Mouse (Mus musculus) heart, adult 8-10 months (tissue): ENCODE results near the gene Nyap1. TPM values are rescaled to one million over a fixed set of nuclear protein-coding genes. Genes with fewer than 3 reads are reported as not detected.
"Not testable (repeated sequence)": the region's sequence is repeated elsewhere in the genome, so short reads cannot be mapped to it uniquely, and the experiment has no call there.

Experiments
- DNase-seq: peaks from one replicate; pipeline ENCODE4 v3.0.0; 2022; ENCODE audit warnings: low spot score
- total RNA-seq, 4 experiments: library from RNA; stranded (reverse); gene quantifications; 2 replicates each; pipeline ENCODE4 v1.2.4; 2022

The Nyap1 gene
- total RNA-seq, 4 experiments from 2014 or later, result 0.35 to 0.89 (median 0.81) TPM

GRCm38 (mm10) chr5:137768475-137768874 lies 27.1 kb upstream of the Nyap1 start:
- no peak for DNase-seq

DNA sequence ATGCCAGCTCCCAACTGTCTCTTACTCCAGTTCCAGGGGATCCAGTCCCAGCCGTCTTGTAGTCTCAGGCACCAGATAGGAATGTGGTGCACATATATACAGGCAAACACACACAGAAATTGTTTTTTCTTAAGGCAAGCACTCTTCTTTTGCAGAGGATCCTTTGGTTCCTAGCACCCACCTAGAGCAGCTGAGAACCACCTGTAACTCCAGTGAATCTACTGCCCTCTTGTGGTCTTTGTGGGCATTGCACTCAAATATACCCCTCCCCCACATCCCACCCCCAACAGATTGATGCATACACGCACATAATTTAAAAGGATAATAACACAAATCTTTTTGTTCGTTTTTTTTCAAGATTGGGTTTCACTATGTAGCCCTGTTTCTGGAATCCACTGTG lies 24.9 kb upstream of the Nyap1 start:
- no peak for DNase-seq

DNA sequence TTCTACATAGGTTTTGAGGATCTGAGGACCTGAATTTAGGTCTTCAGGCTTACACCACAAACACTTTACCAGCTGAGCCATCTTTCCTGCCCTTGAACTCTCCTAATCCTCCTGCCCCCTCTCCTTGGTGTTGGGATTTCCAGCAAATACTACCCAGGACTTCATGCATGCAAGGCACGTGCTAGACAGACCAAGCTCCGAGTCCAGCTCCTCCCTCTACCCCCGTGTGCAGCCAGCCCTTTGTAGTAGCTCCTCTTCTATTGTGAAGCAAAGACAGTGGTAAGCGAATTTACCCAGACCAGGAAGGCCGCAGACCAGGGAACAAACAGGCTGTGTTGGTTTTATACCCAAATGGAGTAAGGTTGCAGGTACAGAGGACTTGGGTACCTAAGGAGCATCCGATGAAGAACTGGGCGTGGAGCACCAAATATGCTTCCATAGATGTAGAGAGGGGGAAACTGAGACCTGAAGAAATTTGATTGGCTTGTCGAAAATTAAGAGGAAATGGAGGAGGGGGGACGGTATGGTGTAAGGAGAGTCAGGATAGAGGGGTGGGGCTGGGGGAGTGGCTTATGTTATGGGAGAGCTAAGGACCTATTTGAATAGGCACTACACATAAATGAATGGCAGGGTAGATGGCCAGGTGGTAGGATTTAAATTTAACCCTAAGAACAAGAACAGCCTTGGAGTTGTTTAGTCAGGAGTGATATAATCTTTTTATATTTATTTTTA lies 23.4 kb upstream of the Nyap1 start:
- no peak for DNase-seq

DNA sequence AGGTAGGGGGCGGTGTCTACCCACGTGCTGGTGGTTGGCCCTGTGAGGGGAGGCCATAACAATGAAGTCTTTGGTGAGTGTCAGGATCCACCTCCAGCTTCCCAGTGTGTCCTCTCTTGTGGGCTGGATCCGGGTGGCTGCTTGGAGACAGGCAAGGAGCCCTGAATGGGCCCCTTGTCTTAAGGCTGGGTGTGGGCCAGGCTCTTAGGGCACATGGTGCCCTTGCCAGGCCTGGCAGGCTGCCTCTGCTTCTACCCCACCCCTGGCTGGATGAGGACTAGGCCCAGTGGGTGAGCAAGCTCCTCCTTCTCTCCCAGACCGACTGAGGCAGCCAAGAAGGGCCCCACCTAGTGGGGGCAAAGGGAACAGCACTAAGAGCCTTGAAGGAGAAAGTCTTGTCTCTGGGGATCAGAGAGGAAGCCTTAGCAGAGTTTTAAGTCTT lies 18.6 kb upstream of the Nyap1 start:
- peak; percentile 82 for DNase-seq

DNA sequence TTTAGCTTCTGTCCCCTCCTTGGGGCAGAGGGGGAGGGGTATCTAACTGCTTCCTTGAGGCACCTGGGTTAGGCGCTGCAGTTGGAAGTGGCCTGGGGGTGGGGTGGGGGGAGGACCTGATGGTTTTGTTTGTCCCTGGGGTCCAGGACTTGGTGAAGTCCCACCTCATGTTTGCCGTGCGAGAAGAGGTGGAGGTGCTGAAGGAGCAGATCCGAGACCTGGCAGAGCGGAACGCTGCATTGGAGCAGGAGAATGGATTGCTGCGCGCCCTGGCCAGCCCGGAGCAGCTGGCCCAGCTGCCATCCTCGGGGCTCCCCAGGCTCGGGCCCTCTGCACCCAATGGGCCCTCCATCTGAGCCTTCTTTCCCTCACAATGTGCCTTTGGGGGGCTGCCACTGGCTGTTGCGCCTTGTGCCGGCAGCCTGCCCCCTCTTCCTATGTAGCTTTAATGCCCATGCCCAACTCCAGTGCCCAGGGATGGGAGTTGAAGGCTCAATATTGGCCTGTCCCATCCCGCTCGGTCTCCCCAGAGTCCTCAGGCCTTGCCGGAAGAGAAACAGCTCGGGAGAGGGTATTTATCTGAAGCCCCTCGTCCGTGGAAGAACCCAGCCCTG lies 17.6 kb upstream of the Nyap1 start:
- no peak for DNase-seq

- no peak for DNase-seq
Measured at GRCm38 (mm10) chr5:137757887-137758286, 16.5 kb upstream of the Nyap1 start.

DNA sequence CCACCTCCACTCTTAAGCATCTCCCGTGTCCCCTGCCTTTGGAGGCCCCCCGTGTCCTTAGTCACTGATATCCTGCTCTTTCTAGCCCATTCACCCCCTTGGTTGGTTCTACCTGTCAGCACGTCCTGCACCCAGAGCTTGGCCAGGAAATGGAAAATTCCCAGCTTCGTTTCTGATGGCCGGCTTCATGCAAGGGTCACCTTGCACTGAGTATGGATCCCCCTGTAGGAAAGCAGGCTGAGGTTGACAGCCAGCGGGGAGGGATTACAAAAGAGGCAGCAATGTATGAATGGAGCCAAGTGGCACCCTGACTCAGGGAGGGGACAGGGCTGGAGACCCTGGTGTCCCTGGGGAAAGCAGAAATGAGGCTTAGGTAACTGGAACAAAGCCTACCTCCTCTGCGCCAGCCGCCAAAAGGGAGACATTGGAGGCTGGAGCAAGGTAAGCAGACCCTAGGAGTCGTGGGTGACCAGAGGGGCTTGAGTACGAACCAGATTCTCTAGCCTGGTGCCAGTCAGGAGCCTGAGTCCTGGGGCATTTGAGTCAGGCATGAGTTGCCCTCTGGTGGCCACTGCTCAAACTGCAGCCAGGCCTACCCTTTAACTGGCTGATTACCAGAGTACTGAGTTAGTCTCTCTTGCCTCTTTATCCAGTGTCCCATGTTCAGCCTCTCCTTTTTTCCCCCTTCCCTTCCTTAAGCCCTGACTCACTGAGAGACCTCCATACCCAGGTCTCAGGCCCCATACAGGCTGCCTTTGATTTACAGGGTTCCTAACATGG lies 15.7 kb upstream of the Nyap1 start:
- peak; percentile 90 for DNase-seq

GRCm38 (mm10) chr5:137756106-137756505 lies 14.7 kb upstream of the Nyap1 start:
- DNase-seq, result no peak

- no peak for DNase-seq
Measured at GRCm38 (mm10) chr5:137755425-137755824, 14.0 kb upstream of the Nyap1 start.

DNA sequence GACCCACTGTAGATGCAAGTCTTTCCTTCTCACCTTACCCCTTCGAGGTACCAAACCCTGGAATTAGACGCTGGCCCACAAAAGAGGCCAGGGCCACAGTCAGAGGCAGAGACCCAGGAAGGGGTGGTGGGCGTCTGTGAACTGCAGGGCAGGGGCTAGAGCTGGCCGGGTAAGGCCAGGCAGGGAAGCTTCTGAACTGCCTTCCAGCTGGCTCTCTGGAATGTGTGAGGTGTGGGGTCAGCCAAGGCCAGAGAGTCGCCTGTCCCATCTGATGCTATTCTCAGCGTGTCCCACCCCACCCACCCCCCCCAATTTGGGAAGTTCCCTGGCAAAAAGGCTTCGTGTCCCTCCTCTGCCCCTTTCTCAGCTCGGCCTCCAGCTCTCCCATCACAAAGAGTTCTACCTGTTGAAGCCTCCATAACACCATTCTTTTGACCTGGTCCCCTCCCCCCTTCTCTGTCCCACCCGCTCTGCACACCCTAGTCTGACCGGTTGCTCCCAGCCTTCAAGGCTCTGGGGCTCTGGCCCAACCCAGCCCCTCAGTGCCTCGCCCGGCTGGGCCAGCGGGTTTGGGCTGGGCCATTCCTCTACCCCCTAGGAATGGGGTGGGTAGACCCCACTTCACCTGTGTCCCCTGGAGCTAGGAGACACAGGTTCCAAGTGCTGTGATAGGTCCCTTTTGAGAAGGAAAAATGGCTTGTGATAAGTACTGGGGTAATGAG lies 11.9 kb upstream of the Nyap1 start:
- no peak for DNase-seq

GRCm38 (mm10) chr5:137751988-137752387 lies 10.6 kb upstream of the Nyap1 start:
- DNase-seq, result no peak

- DNase-seq, result no peak
Measured at GRCm38 (mm10) chr5:137751221-137751887, 9.9 kb upstream of the Nyap1 start.

GRCm38 (mm10) chr5:137750212-137750611 lies 8.8 kb upstream of the Nyap1 start:
- DNase-seq, result not testable (repeated sequence)

- no peak for DNase-seq
Measured at GRCm38 (mm10) chr5:137749196-137749836, 7.9 kb upstream of the Nyap1 start.

DNA sequence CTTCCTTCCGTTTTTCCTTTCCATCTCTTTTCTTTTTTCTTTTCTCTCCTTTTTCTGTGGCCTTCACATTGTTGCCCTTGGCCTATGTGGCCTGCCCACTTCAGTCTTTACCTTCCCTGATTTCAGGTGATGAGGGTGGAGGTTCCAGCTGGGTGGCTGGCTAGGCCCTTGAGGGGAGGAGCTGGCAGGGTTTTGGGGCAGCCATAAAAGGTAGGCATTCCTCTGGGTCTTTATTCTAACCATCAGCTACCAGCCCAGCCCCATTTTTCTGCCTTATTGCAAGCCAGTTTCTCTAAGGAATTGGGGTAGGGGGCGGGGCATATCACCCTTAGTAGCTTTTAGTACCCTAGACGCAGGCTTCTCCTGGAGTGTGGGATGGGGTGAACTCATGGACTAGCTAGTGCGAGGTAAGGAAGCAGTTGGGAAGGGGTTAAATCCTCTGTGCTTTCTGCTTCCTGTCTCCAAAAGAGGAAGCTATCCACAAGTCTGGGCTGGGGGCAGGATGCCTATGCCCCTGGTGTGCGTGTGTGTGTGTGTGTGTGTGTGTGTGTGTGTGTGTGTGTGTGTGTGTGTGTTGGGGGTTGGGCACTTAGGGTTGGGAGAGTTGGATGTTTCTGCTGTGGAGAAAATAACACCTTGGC lies 6.8 kb upstream of the Nyap1 start:
- no peak for DNase-seq

- no peak for DNase-seq
Measured at GRCm38 (mm10) chr5:137747326-137747961, 6.0 kb upstream of the Nyap1 start.

DNA sequence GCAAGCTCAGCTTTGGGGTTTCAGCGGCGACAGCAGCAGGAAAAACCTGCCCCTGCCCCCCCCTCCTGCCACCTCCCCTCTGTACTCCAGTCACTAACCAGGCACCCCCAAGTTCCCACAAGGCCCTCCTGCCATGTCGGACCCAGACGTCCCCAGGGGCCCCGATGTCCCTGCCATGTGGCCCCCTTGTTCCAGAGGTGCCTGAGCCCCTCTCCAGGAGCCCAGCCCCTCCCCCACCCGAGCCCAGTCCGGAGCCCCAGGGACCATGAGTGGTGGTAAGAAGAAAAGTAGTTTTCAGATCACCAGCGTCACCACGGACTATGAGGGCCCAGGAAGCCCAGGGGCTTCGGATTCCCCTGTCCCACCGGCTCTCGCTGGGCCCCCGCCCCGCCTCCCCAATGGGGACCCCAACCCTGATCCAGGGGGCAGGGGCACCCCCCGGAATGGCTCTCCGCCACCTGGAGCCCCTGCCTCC lies 5.5 kb upstream of the Nyap1 start:
- no peak for DNase-seq

DNA sequence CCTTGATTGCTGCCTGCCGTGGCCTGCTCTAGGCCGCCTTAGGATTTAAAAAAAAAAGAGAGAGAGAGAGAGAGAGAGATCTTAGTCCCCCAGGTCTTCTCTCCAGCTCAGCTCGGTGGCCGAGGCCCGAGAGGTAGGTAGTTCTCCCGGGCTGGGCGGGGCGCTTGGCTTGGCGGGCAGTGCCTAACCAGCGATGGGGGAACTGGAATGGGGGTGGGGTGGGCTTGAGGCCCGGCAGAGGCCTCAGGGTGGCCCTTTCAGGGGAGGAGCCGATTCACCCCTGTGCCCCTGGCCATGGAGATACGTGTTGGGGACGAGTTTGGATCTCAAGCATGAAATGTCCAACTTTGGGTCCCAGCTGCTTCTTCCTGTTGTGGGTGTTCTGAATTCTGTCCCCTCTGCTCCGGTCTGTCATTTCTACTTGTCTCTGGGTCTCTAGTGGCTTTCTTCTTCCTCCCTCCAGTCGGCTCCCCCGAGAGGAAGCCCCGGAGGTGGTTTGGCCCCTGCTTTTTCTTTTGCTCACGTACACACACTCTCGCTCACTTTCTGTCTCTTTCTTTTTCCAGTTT lies 5.0 kb upstream of the Nyap1 start:
- no peak for DNase-seq
